In genomic region chr9:49728211-49728610, GRCm38 (mm10) we compare ENCODE assay signal across 12 mouse cellular contexts.
DNase-seq lines count a peak whose midpoint lies in the region; ATAC-seq lines count a peak whose summit lies in the region.
"Had no signal": no experiment of that assay in that cellular context is flagged by ENCODE, and none has a peak within 500 bp of the region (broad histone marks: within the 10 kb centered on the region; RNA-seq: fewer than 3 reads in every experiment).

No protein-coding gene starts in this region.

- H3K27me3 ChIP-seq in heart, embryonic 15.5 days = no peaks in the 10 kb centered on the region
- no peaks in the 10 kb centered on the region for H3K27me3 ChIP-seq in neural tube, embryonic 12.5 days (replicated peaks)
- H3K27me3 ChIP-seq: heart, embryonic 12.5 days; liver, embryonic 12.5 days had no signal

- no peaks in the 10 kb centered on the region for H3K36me3 ChIP-seq in heart, embryonic 15.5 days
- H3K36me3 ChIP-seq in neural tube, embryonic 12.5 days = no peaks in the 10 kb centered on the region
- H3K36me3 ChIP-seq: heart, embryonic 12.5 days; liver, embryonic 12.5 days had no signal

- no peak overlapping the region for H3K9ac ChIP-seq in heart, embryonic 15.5 days
- no peak overlapping the region for H3K9ac ChIP-seq in neural tube, embryonic 12.5 days
- H3K9ac ChIP-seq: heart, embryonic 12.5 days; liver, embryonic 12.5 days had no signal

- H3K4me3 ChIP-seq in heart, embryonic 15.5 days = no peak overlapping the region
- no peak overlapping the region for H3K4me3 ChIP-seq in neural tube, embryonic 12.5 days
- H3K4me3 ChIP-seq: heart, embryonic 12.5 days; liver, embryonic 12.5 days had no signal

- H3K9me3 ChIP-seq in heart, embryonic 15.5 days (replicated peaks) = no peaks in the 10 kb centered on the region
- no peaks in the 10 kb centered on the region for H3K9me3 ChIP-seq in neural tube, embryonic 12.5 days
- H3K9me3 ChIP-seq: heart, embryonic 12.5 days; liver, embryonic 12.5 days had no signal

- 54% methylated on average over 8 of the region's 8 CpGs for WGBS in heart, embryonic 15.5 days
- 15% methylated on average over 8 of the region's 8 CpGs for WGBS in neural tube, embryonic 12.5 days

- no peak overlapping the region for H3K27ac ChIP-seq in heart, embryonic 15.5 days
- H3K27ac ChIP-seq in neural tube, embryonic 12.5 days = no peak overlapping the region
- H3K27ac ChIP-seq: liver, embryonic 12.5 days had no signal

- DNase-seq in heart, postnatal 25 days (ENCODE audit: low spot score) = no peak
- DNase-seq in embryo, embryonic 11 days = peak; percentile 40
- peak; percentile 50 to 77 for DNase-seq in layer of hippocampus, adult 18-20 months (ENCODE audit: low spot score in 2 of 2)
- no peak for DNase-seq in thymus, postnatal 14 days
- no peak for DNase-seq in heart, postnatal 10 days
- no peak for DNase-seq in urinary bladder, postnatal 10 days (ENCODE audit: low spot score)
- DNase-seq: cerebellum, adult 18-20 months; kidney, postnatal 14 days had no signal

- ATAC-seq in heart, embryonic 15.5 days (replicated peaks; ENCODE audit: insufficient number of reproducible peaks, insufficient read depth, low FRiP score, low read depth) = 0 out of 2 replicates have a peak, but pooled peaks have one; percentile 35
- ATAC-seq in neural tube, embryonic 12.5 days (ENCODE audit: low FRiP score, low read depth) = 0 out of 2 replicates have a peak, but pooled peaks have one; percentile 44
- ATAC-seq: liver, embryonic 12.5 days had no signal

- H3K4me1 ChIP-seq in heart, embryonic 15.5 days (replicated peaks) = 0 out of 2 replicates have a peak, but pooled peaks cover 2% of the 10 kb centered on the region
- H3K4me1 ChIP-seq in neural tube, embryonic 12.5 days = peaks cover 31% of the 10 kb centered on the region
- H3K4me1 ChIP-seq: liver, embryonic 12.5 days had no signal

- no peak overlapping the region for H3K4me2 ChIP-seq in heart, embryonic 15.5 days
- peak overlapping the region; percentile 9; the same call in 1 of the 2 replicates for H3K4me2 ChIP-seq in neural tube, embryonic 12.5 days (replicated peaks)
- H3K4me2 ChIP-seq: heart, embryonic 12.5 days; liver, embryonic 12.5 days had no signal

- intact Hi-C loops in heart, postnatal 25 days (cut with DNase I) = no loop called here
- intact Hi-C loops in heart, postnatal 10 days (cut with DNase I) = no loop called here

Comparison
In these comparisons a context has a peak if more than half of its experiments do, and no peak if none do; other contexts are left out.
1. DNase-seq: peak in embryo, embryonic 11 days (single experiment) and layer of hippocampus, adult 18-20 months (2 of 2); none in heart, postnatal 25 days (single experiment), thymus, postnatal 14 days (single experiment), heart, postnatal 10 days (0 of 2) and urinary bladder, postnatal 10 days (single experiment).